Mouse (Mus musculus) spleen, adult 18-20 months (tissue): ENCODE measurements around the gene Cnn1.
A peak's percentile ranks its signal among the peaks of the same experiment; 100 is the strongest.

Experiments
- DNase-seq, 2 experiments: peaks; one replicate each; pipeline ENCODE4 v3.0.0; 2022; ENCODE audit warnings: mixed read lengths in 2 of 2

Gene Cnn1

DNA sequence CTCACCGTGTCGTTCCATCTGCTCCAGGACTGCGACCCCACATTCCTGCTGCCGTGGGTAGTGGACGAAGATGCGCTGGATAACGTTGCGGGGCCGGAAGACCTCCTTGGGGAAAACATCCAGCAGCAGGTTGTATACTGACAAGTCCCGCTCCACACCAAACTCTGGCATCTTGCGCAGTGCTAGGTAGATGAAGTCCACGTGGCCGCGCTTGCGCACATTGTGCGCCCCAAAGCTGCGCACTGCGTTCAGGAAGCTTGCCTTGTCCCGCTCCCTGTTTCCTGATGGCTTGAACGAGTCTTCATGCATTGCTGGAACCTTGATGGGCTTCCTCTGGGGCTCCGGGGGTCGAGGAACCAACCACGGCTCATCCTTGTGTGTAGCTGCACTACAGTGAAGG, 22.8 kb upstream of the Cnn1 start:
- no peak for DNase-seq

DNA sequence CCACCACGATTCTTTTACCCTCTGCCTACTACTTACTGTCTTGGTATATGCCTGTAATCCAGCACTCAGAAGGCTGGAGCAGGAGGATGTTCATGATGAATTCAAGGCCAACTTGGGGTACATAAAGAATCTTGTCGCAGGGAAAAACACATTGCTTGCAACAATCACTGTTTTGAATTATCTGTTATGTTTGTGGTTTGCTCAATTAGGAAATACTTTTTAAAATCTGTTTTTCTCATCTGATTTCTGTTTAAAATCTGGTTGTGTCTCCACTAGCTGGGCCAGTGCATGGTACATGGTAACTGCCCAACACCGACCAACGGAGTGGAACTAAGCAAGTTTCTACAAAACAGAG, 14.4 kb upstream of the Cnn1 start:
- DNase-seq, result no peak

DNA sequence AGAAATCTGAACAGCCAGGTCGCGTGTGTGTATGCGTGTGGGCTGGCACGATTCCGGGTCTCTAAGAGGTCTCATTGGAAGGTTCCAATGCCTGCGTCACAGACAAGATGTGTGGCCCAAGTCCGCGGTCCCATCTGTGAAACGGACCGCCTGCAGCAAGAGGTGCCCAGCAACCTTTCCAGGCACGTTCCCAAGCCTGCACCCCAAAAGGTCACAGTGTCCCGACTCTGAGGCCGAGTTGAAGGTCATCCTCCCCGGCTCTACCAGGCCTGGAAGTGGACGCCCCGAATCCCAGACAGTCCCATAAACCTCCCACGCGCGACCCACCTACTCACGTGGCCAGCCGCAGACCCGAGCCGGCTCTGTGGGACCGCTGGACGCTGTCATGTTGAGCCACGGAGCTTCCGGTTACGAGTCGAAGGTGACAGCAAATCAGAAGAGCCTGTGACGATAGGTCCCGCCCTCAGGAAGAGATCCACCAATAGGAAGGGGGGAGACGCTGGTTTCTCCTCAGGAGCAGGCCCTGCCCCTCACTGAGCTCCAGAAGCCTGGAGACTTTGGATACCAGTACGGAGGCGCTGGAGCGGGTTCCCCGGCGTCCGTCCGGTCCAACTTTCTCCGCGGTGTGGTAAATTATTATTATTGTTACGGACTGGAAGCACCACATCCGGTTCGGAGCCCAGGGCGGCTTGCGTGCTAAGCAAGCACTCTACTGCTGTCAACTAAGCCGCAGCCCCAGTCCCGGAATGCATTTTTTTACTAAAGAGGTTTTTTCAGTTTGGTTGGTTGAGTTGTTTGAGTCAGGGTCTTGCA, 13.8 kb upstream of the Cnn1 start, which contains the start of gene Ecsit:
Ecsit (minus strand) TSS at position 417 of the 813 bp plus-strand sequence.
- peak; percentile 81 to 86 for DNase-seq

DNA sequence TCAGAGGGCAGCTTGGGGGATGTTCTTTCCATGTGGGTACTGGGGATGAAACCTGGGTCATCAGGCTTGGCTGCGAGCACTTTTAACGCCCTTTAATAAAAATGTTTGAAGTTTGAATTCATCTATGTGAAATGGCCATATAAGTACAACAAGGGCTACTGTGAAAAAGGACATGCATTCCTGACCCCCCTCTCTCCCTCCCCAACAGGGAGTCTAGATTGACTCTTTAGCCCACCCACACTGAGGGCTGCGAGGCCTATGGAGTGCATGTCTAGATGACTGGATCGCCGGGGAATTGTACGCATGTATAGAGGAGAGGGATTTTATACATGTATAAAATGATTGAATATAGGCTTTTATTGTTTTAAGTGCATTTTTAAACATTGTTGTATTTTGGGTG, 13.0 kb upstream of the Cnn1 start:
- no peak for DNase-seq

DNA sequence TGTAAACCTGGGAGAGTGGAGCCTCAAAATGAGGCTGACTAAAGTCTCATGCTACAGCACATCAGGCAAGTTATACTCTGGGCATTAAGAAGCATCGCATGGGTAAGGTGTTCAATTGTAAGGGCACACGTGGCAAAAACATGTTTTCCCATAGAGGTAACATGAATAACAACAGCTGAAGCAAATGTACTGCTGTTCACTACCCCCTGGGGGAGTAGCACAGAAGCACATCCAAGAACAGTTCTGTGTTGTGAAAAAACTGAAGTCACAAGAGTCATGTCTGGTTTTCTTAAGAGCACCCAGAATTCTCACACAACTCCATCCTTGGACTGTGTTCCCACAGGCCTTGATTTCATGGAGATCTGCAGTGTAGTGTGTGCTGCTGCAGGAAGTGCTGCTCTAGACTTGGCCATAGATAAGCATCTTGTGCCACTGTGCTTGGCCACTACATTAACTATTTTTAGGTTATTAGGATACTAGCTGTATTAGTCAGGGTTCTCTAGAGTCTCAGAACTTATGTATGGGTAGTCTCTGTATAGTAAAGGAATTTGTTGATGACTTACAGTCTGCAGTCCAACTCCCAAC, 11.9 kb upstream of the Cnn1 start:
- DNase-seq, result no peak

DNA sequence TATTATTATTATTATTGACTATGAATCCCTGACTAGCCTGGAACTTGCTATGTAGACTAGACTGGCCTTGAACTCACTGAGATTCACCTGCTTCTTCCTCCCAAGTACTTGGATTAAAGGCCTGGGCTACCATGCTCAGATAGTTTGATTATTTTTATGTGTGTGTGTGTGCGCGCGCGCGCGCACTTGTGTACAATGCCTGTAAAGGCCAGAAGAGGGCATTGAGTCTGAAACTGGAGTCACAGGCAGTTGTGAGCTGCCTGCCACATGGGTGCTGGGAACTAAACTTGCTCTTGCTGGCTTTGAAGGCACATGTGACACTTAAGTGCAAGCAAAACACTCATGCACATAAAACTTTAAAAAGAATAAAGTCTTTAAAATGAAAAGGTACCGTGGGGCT, 9.7 kb upstream of the Cnn1 start:
- DNase-seq, result no peak

DNA sequence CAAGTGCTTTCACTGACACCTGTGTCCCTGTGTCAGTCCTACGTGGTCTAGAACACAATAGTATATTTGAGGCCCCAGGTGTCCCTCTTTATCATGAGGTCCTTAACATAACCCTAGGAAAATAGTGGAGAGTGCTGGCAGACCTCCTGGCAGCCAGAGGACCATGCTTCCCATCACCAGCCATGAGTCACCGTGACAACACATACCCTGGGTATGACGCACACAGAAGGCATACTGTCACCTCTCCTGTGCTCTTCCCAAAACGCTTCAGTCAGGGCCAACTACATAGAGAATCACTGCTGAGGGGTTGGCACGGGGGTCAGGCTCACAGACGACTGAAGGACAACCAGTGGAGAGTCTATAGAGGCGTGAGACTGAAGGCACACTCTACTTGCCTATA, 9.0 kb upstream of the Cnn1 start:
- no peak for DNase-seq

DNA sequence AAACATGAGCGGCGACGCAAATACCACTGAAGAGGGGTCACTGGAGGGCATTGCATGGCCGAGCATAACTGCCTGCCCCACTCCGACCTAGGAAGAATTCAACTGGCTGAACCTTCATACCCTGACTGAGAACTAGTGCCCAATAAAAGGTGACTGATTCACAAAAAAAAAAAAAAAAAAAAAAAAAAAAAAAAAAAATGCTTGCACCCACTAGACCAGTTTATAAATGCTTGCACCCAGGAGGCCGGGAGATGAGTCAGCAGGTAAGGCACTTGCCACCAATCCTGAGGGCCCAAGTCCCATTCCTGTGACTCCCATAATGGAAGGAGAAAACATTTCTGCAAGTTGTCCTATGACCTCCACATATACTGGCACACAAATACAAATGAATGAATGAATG, 6.3 kb upstream of the Cnn1 start:
- no peak for DNase-seq

DNA sequence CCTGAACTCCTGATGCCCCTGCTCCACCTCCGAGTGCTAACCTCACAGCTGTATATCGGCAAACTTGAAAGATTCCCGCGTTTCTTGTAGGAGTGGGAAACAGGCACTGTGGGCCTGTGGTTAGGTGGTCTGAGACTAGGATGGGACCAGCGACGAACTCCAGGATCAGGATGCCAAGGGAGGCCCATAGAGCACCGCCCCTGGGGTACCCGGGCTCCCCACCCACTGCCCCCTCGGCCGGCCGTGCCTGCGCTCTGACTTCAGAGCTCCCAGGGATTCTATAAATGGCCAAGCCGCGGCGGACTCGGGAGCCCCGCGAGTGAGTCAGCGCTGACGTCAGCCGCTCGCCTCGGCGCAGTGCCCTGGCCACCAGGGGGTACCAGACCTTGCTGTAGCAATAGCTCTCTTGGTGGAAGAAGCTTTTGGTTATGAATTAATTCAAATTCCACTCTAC, 3.1 kb upstream of the Cnn1 start:
- peak; percentile 76 to 87 for DNase-seq

DNA sequence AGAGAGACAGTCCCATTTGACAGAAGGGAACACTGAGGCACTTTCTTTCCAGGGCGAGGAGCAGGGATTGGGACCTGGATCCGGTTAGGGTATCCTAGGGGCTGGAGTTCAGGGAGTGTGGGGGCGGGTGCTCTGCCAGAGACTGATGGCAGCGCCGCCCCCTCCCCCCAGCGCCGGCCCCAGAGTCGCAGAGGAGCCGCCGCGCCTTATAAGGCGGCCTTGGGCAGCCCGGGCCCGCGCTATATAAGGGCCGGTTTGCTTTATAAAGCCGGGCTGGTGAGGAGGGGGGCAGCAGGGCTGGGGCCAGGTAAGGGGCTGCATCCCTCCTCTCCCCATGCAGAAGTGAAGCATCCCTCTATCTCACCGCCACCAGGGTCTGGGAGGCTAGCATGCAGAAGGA, 906 bp downstream of the Cnn1 start:
- DNase-seq, result no peak

DNA sequence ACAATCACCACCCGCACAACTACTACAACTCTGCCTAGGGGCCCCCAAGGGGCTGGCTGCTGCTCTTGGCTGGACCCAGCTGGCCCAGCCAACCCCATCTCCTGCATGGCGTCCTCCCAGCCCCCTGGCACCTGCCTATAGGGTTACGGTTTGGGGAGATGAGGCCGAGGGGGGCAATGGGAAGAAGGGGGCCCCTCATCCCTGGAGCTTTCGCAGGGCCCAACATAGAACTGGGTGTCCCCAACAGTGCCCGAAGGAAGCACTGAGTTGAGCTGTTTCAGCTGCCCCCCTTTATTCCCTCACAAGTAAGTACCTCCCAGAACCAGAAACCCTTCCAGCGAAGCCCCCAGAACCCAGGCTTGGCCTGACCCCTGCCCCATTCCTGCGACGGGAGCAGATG, 9.2 kb downstream of the Cnn1 start:
- no peak for DNase-seq

DNA sequence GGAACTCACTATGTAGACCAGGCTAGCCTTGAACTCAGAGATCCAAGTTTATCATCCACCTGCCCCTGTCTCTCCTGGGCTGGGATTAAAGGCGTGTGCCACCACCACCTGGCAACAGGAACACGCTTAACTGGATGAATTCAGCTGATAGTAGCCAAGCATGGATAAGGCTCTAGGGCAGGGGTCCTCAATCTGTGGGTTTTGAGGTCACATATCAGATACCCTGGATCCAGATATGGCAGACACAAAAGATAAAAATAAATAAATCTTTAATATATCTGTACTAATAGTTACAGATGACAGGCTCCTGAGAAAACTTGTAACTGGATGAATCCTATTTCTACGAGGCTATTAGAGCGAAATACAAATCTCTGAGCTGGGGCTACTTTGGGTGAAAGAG, 16.6 kb downstream of the Cnn1 start:
- DNase-seq, result no peak

DNA sequence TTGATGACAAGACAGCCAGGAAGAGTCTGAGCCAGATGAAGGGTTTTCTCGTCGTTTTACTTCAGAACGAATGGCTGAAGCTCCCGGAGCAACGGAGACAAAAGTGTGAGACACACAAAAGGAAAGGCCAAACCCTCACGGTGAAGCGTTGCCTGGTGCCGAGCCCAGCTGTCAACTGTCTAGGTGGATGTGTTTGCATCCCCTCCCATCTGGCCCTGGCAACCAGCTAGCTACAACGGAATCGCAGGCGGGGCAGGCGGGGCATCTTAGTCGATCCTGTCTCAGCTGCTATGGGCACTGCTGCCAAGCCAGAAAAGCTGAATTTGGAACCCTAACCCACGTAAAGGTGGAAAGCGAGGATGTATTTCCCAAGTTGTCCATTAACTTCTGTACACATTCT, 17.1 kb downstream of the Cnn1 start:
- no peak for DNase-seq

DNA sequence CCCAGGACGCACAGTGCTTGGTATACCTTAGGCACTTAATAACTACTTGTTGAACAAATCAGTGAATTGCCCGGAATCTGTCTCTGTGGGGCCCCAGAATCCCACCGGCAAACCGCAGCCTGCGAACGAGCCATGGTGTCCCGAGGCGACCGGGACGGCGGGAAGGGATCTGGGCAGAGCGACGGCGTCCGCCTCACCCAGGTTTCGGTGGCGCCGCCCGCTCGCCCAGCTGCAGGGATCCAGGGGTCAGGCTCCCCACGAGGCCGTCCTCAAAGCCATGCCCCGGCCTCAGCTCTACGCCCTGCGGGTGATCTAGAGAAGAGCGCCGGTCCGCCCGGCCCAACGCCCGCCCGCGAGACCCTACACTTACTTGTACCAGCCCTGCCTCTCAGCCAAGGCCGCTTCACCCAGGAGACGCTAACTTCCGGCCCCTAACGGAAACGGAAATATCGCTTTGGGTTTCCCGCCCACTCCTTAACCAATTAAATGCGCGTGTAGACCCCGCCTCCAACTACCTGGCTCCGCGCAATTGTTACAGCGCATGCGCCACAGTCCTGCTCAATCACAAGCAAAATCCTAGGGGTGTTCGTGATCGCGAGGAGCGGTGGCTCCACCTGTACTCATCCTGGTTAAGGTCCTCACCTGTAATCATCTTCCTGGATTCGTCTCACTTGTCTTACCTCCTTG, 17.9 kb downstream of the Cnn1 start, which contains the start of gene Elof1:
Elof1 (minus strand) TSS at position 433 of the 687 bp plus-strand sequence.
- DNase-seq, result peak; percentile 85 to 89

DNA sequence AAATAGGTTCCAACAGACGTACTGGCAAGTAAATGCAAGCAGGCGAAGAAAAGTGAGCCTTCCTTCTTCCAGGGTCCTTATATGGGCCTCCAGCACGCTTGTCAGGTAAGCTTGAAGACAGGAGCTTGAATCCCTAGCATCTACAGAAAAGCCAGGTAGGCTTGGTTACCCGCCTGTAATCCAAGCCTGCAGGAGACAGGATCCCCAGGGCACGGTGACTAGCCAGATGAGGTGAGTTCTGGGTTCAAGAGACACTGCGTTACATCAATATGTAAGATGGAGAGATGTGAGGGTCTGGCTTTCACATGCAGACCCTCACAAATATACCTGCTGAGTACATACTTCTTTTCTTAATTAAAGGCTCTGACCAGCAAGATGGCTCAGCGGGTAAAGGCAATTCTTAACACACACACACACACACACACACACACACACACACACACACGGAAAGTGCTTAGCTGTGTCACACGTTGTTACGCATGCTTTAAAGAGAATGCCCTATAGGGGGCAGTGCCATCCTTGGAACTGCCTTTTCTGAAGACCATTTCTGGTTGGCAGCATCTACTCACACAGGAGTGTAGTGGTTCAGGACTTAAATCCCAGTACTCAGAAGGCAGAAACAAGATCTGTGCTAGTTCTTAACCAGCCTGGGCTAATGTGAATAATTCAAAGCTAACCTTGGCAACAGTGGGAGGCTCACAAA, 18.9 kb downstream of the Cnn1 start:
- DNase-seq, result peak; percentile 31 to 68

DNA sequence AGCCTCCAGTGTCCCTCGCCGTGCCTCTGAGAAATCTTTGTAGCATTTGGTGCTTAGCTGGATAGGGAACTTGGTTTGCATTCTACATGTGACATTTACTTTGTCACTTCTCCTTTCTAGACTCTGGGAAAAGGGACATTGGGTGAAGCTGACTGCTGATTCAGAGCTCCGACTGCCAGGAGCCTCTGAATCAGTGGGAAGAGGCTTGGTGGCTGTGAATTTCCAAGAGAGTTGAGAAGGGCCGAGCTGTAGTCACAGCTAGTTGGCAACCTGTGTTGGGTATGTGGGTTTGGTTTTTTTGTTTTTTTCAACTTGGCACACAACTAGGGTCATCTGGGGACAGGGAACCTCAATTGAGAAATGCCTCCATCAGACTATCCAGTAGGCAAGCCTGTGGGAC, 20.5 kb downstream of the Cnn1 start:
- no peak for DNase-seq

DNA sequence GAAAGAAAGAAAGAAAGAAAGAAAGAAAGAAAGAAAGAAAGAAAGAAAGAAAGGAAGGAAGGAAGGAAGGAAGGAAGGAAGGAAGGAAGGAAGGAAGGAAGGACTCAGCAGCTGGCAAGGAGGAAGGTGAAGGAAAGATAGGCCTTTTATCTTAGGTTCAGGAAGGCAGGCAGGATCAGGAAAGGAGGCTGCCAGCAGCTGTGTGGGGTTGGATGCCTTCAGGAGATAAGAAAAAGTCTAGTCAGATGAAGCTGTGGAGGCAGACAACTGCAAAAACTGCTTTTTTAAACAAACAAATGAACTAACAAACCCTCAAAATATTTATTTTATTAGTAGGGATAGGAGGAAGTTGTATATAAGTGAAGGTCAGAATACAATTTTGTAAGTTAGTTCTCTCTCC, 22.5 kb downstream of the Cnn1 start:
- DNase-seq, result no peak

DNA sequence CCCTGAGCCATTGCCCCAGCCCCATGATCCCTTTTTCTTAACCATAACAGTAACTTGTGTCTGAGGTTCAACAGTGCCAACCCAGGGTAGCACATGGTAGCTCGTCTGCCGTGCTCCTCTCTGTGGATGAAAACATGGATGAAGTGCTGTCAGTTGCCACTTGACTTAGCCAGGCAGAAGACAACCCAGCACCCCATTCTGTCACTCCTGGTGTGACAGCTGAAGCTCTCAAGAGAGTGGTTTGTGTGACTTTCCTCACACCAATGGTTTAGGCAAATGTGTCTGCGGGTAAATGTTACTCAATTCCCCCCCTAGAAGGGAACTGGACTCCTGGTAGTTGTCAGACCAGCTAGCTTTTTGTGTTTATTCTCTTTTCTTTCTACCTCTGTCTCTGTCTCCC, 23.0 kb downstream of the Cnn1 start:
- DNase-seq, result peak; percentile 51

DNA sequence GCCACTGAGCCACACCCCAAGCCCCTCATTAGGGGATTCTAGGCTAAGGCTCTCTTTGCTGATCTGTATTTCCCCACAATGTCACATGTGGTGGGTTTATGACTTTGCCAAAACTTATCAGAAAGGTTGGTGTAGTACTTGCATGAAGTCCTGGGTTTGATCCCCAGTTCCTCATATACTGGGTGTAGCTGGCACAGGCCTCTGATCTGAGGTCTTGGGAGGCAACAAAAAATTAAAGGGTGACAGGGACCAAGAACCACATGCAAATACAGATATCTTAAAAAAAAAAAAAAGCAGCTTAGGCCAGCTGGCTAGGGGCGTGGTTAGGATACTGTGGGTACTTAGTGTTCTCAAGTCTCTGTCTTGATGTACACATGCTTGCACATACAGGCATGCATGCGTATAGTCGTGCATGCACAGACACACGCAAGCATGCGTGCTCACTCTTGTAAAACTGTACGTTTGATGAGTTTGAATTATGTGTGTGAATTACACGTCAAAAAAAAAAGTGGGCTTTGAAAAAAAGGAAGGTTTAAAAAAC, 24.1 kb downstream of the Cnn1 start:
- DNase-seq, result peak; percentile 59 to 63

DNA sequence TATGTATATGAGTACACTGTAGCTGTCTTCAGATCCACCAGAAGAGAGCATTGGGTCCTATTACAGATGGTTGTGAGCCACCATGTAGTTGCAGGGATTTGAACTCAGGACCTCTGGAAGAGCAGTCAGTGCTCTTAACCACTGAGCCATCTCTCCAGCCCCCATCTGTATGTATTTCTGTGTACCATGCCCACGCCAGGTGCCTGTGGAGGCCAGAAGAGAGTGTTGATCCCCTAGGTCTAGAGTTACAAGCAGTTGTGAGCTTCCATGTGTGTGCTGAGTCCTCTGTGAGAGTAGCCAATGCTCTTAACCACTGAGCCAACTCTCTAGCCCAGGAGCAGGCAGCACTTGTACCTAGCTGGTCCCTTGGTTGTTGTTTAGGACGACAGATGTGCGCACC, 25.2 kb downstream of the Cnn1 start:
- no peak for DNase-seq

DNA sequence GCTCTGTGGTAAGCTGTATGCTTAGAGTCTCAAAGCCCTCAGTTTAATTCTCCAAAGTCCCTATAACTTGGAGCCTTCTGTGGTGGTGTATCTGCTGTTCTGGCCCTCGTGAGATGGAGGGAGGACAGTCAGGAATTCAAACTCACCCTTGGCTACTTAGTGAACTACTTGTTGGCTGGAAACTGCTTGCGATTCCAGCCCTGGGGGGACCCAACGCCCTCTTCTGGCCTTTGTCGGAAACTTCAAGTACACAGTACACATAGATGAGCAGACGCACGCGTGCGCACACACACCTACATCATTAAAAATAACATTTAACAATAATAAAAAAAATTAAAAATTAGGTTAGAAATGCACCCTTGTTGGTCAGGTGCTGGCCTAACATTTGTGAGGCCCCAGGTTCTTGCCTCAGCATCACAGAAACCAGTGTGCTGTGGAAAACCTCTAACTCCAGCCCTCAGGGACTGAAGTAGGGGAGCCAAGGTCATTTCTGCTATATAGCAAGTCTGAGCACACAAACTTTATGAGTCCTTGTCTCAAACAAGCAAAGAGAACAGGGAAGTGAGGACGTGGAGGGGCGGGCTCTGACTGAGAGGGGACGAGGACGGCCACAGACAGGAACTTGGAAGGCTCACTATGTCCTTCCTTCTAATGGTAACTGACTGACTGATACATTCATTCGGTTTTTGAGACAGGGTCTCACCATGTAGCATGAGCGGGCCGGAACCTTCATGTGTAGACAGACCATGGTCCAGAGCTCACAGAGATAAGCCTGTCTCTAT, 26.4 kb downstream of the Cnn1 start:
- peak; percentile 51 to 53 for DNase-seq
